Mouse (Mus musculus) small intestine, adult 2 months (tissue): Measurements from ENCODE around the gene Amer1.

Experiments
- CTCF ChIP-seq: fragments of 200-500 bp; IDR thresholded peaks from 2 replicates; pipeline ENCODE4 v1.5.1; 2012; ENCODE audit warnings: low read depth, mild to moderate bottlenecking, control low read depth, inconsistent platforms, low read length, moderate library complexity, mixed read lengths; ENCODE audit not compliant: insufficient replicate concordance, insufficient read length; ENCODE audit errors: extremely low read depth
- POLR2A ChIP-seq: fragments of 200-500 bp; IDR thresholded peaks from 2 replicates; pipeline ENCODE4 v1.6.1; 2012; ENCODE audit warnings: low read depth, mild to moderate bottlenecking, control low read depth, inconsistent platforms, low read length, moderate library complexity

DNA sequence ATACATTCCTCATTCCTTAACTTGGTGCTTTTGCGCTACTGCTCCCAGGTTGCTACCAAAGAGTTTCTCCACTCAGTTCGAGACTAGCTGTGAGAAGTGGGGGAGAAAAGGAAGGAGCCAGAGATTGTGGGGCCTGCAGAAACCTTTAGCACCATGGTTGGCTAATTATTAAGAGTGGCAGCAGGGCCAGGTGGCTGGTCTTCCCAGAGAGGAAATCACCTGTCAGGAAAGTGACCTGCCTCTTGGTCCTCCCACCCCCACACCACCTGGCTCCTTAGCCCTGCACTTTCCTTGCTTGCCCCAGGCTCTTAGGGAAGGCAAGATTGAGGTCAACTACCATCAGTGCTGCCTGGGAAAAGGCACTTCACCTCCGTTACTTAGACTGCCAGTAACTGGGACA is 469 bp upstream of the Amer1 start:
- TF ChIP-seq CTCF (no peak), POLR2A (no peak)
